Mouse (Mus musculus) forebrain, embryonic 16.5 days (tissue): ENCODE measurements around the gene Hhatl. TPM values are rescaled to one million over a fixed set of nuclear protein-coding genes. Genes with fewer than 3 reads are reported as not detected.

Experiments
- ATAC-seq: fragments of 200-750 bp; cut with Nextera tagmentation; 2 replicates; pipeline ENCODE4 v1.8.0; 2017; ENCODE audit warnings: mild to moderate bottlenecking, moderate library complexity
- H3K27ac ChIP-seq: fragments of 300-500 bp; sonication (generic); 2 replicates; pipeline ENCODE4 v1.5.1; 2014; ENCODE audit warnings: low read length, control low read depth
- H3K27me3 ChIP-seq: fragments of 300-500 bp; sonication (generic); replicated peaks from 2 replicates; pipeline ENCODE4 v1.6.1; 2014; ENCODE audit warnings: low read length; ENCODE audit not compliant: control insufficient read depth, insufficient read depth
- H3K36me3 ChIP-seq: fragments of 300-500 bp; sonication (generic); 2 replicates; pipeline ENCODE4 v1.6.1; 2014; ENCODE audit not compliant: control insufficient read depth, insufficient read depth
- H3K4me1 ChIP-seq: fragments of 300-500 bp; sonication (generic); replicated peaks from 2 replicates; pipeline ENCODE4 v1.6.1; 2014; ENCODE audit warnings: low read length; ENCODE audit not compliant: control insufficient read depth, insufficient read depth
- H3K4me2 ChIP-seq: fragments of 300-500 bp; sonication (generic); 2 replicates; pipeline ENCODE4 v1.6.1; 2014; ENCODE audit warnings: mild to moderate bottlenecking, low read length, control low read depth
- H3K4me3 ChIP-seq: fragments of 300-500 bp; sonication (generic); replicated peaks from 2 replicates; pipeline ENCODE4 v1.5.1; 2014; ENCODE audit warnings: mild to moderate bottlenecking, low read length, control low read depth
- H3K9ac ChIP-seq: fragments of 300-500 bp; sonication (generic); replicated peaks from 2 replicates; pipeline ENCODE4 v1.6.1; 2014; ENCODE audit warnings: low read depth, low read length, control low read depth
- H3K9me3 ChIP-seq: fragments of 300-500 bp; sonication (generic); 2 replicates; pipeline ENCODE4 v1.6.1; 2016; ENCODE audit warnings: low read length; ENCODE audit not compliant: control insufficient read depth
- WGBS: fragments of 180-500 bp; shearing (Covaris S2); extraction: QIAGEN DNeasy Blood & Tissue Kit; methylation state at CpG from one replicate; pipeline ENCODE4 v1.1.7; 2014; 5-methylcytosine and 5-hydroxymethylcytosine counted together
- polyA plus RNA-seq: library from polyadenylated mRNA; unstranded; fragments of >200 nt; fragmentation: Nextera tagmentation; extraction: Ambion mirVana; gene quantifications from 2 replicates; pipeline ENCODE4 v1.2.1, GENCODE M21; 2015

Hhatl gene
- polyA plus RNA-seq, 1 experiment from 2014 or later = not detected

- peak; percentile 68 for ATAC-seq
- H3K27me3 ChIP-seq = no peaks in the 10 kb centered on the region
- peak overlapping the region; percentile 17; the same call in 1 of the 2 replicates for H3K4me2 ChIP-seq
- no peaks in the 10 kb centered on the region for H3K36me3 ChIP-seq
- H3K4me1 ChIP-seq = peaks cover 13% of the 10 kb centered on the region
- H3K9me3 ChIP-seq = no peaks in the 10 kb centered on the region
- H3K4me3 ChIP-seq = no peak overlapping the region
- H3K27ac ChIP-seq = peak overlapping the region; percentile 18; the same call in 1 of the 2 replicates
- WGBS = 10% methylated on average over 15 of the region's 15 CpGs
- H3K9ac ChIP-seq = no peak overlapping the region
Measured at GRCm38 (mm10) chr9:121810081-121810821, 17.9 kb upstream of the Hhatl start.

- H3K9ac ChIP-seq = no peak overlapping the region
- peaks cover 13% of the 10 kb centered on the region for H3K4me1 ChIP-seq
- no peak overlapping the region for H3K4me2 ChIP-seq
- no peak overlapping the region for H3K27ac ChIP-seq
- no peak overlapping the region for H3K4me3 ChIP-seq
- H3K9me3 ChIP-seq = no peaks in the 10 kb centered on the region
- no peaks in the 10 kb centered on the region for H3K36me3 ChIP-seq
- 41% methylated on average over 3 of the region's 3 CpGs for WGBS
- H3K27me3 ChIP-seq = no peaks in the 10 kb centered on the region
- ATAC-seq = no peak
Measured at GRCm38 (mm10) chr9:121808511-121808910, 16.2 kb upstream of the Hhatl start.

GRCm38 (mm10) chr9:121807947-121808346, 15.6 kb upstream of the Hhatl start:
- Histone ChIP-seq H3K4me1 (peaks cover 13% of the 10 kb centered on the region), H3K4me3 (no peak overlapping the region), H3K27me3 (no peaks in the 10 kb centered on the region), H3K9me3 (no peaks in the 10 kb centered on the region), H3K36me3 (no peaks in the 10 kb centered on the region), H3K4me2 (no peak overlapping the region), H3K27ac (no peak overlapping the region; the same call in 1 of the 2 replicates), H3K9ac (no peak overlapping the region)
- ATAC-seq = no peak
- WGBS = 46% methylated on average over 7 of the region's 7 CpGs

GRCm38 (mm10) chr9:121807546-121807945, 15.2 kb upstream of the Hhatl start:
- H3K27me3 ChIP-seq = no peaks in the 10 kb centered on the region
- no peak overlapping the region for H3K4me3 ChIP-seq
- H3K4me2 ChIP-seq = no peak overlapping the region
- H3K27ac ChIP-seq = no peak overlapping the region; the same call in 1 of the 2 replicates
- H3K4me1 ChIP-seq = peaks cover 13% of the 10 kb centered on the region
- 59% methylated on average over 1 of the region's 1 CpGs for WGBS
- no peaks in the 10 kb centered on the region for H3K36me3 ChIP-seq
- no peaks in the 10 kb centered on the region for H3K9me3 ChIP-seq
- H3K9ac ChIP-seq = no peak overlapping the region
- no peak for ATAC-seq

- H3K4me3 ChIP-seq = no peak overlapping the region
- H3K27me3 ChIP-seq = no peaks in the 10 kb centered on the region
- no peak overlapping the region for H3K27ac ChIP-seq
- 86% methylated on average over 7 of the region's 7 CpGs for WGBS
- no peaks in the 10 kb centered on the region for H3K9me3 ChIP-seq
- H3K4me1 ChIP-seq = peaks cover 2% of the 10 kb centered on the region; the same call in 1 of the 2 replicates
- no peak overlapping the region for H3K9ac ChIP-seq
- no peak for ATAC-seq
- H3K4me2 ChIP-seq = no peak overlapping the region
- H3K36me3 ChIP-seq = no peaks in the 10 kb centered on the region
Measured at GRCm38 (mm10) chr9:121802747-121803146, 10.4 kb upstream of the Hhatl start.

GRCm38 (mm10) chr9:121798887-121799520, 6.7 kb upstream of the Hhatl start:
- H3K4me2 ChIP-seq = no peak overlapping the region
- H3K27me3 ChIP-seq = no peaks in the 10 kb centered on the region
- peaks cover 8% of the 10 kb centered on the region; the same call in 1 of the 2 replicates for H3K4me1 ChIP-seq
- H3K27ac ChIP-seq = no peak overlapping the region
- ATAC-seq = no peak
- 40% methylated on average over 6 of the region's 6 CpGs for WGBS
- no peaks in the 10 kb centered on the region for H3K36me3 ChIP-seq
- no peak overlapping the region for H3K4me3 ChIP-seq
- H3K9ac ChIP-seq = no peak overlapping the region
- no peaks in the 10 kb centered on the region for H3K9me3 ChIP-seq

- Histone ChIP-seq H3K4me1 (peaks cover 8% of the 10 kb centered on the region; the same call in 1 of the 2 replicates), H3K4me2 (no peak overlapping the region), H3K27ac (no peak overlapping the region), H3K27me3 (no peaks in the 10 kb centered on the region), H3K9me3 (no peaks in the 10 kb centered on the region), H3K36me3 (no peaks in the 10 kb centered on the region), H3K9ac (no peak overlapping the region), H3K4me3 (no peak overlapping the region)
- 17% methylated on average over 12 of the region's 12 CpGs for WGBS
- ATAC-seq = no peak
Measured at GRCm38 (mm10) chr9:121797722-121798121, 5.4 kb upstream of the Hhatl start.

GRCm38 (mm10) chr9:121794972-121795539, 2.7 kb upstream of the Hhatl start:
- Histone ChIP-seq H3K36me3 (no peaks in the 10 kb centered on the region), H3K9me3 (no peaks in the 10 kb centered on the region), H3K27me3 (no peaks in the 10 kb centered on the region), H3K9ac (no peak overlapping the region), H3K4me2 (no peak overlapping the region), H3K4me3 (no peak overlapping the region), H3K27ac (no peak overlapping the region), H3K4me1 (peaks cover 6% of the 10 kb centered on the region; the same call in 1 of the 2 replicates)
- no peak for ATAC-seq
- WGBS = 35% methylated on average over 1 of the region's 1 CpGs

GRCm38 (mm10) chr9:121791206-121791605, 1.1 kb downstream of the Hhatl start:
- Histone ChIP-seq H3K9me3 (no peaks in the 10 kb centered on the region), H3K9ac (no peak overlapping the region), H3K4me3 (no peak overlapping the region), H3K36me3 (no peaks in the 10 kb centered on the region), H3K27ac (no peak overlapping the region), H3K27me3 (no peaks in the 10 kb centered on the region), H3K4me1 (peaks cover 9% of the 10 kb centered on the region; the same call in 1 of the 2 replicates), H3K4me2 (no peak overlapping the region)
- ATAC-seq = no peak
- 19% methylated on average over 5 of the region's 5 CpGs for WGBS
